Mouse (Mus musculus) MN1 (cell line): ENCODE data around the gene Polr2e.
A peak's percentile ranks its signal among the peaks of the same experiment; 100 is the strongest.

Experiments
- DNase-seq: peaks from one replicate; pipeline ENCODE4 v3.0.0-alpha.2; 2016; ENCODE audit warnings: low spot score

Polr2e gene

GRCm38 (mm10) chr10:80033511-80034391 lies 5.8 kb downstream of the Polr2e start:
- peak; percentile 89 for DNase-seq

- peak; percentile 86 for DNase-seq
Measured at GRCm38 (mm10) chr10:80032799-80033480, 6.7 kb downstream of the Polr2e start.

- DNase-seq, result no peak
Measured at GRCm38 (mm10) chr10:80030736-80031135, 8.9 kb downstream of the Polr2e start.

GRCm38 (mm10) chr10:80030191-80030590 lies 9.4 kb downstream of the Polr2e start:
- DNase-seq, result no peak

- no peak for DNase-seq
Measured at GRCm38 (mm10) chr10:80028521-80028846, 11.1 kb downstream of the Polr2e start.

GRCm38 (mm10) chr10:80027681-80028520 lies 11.7 kb downstream of the Polr2e start:
- no peak for DNase-seq

- DNase-seq, result no peak
Measured at GRCm38 (mm10) chr10:80025889-80026288, 13.7 kb downstream of the Polr2e start.

- no peak for DNase-seq
Measured at GRCm38 (mm10) chr10:80025463-80025862, 14.1 kb downstream of the Polr2e start.

GRCm38 (mm10) chr10:80025044-80025347 lies 14.6 kb downstream of the Polr2e start:
- no peak for DNase-seq

- DNase-seq, result no peak
Measured at GRCm38 (mm10) chr10:80024229-80025043, 15.2 kb downstream of the Polr2e start.

GRCm38 (mm10) chr10:80023758-80024157 lies 15.8 kb downstream of the Polr2e start:
- DNase-seq, result no peak

GRCm38 (mm10) chr10:80022806-80023205 lies 16.8 kb downstream of the Polr2e start:
- DNase-seq, result no peak

- no peak for DNase-seq
Measured at GRCm38 (mm10) chr10:80022164-80022563, 17.4 kb downstream of the Polr2e start.

GRCm38 (mm10) chr10:80021320-80021641 lies 18.3 kb downstream of the Polr2e start:
- DNase-seq, result no peak

GRCm38 (mm10) chr10:80020603-80021319 lies 18.8 kb downstream of the Polr2e start:
- no peak for DNase-seq

- DNase-seq, result no peak
Measured at GRCm38 (mm10) chr10:80020191-80020590, 19.4 kb downstream of the Polr2e start.

GRCm38 (mm10) chr10:80019471-80020131 lies 20.0 kb downstream of the Polr2e start:
- no peak for DNase-seq

- peak; percentile 73 for DNase-seq
Measured at GRCm38 (mm10) chr10:80018739-80019297, 20.8 kb downstream of the Polr2e start.

- no peak for DNase-seq
Measured at GRCm38 (mm10) chr10:80017771-80018170, 21.8 kb downstream of the Polr2e start.

- DNase-seq, result no peak
Measured at GRCm38 (mm10) chr10:80017361-80017760, 22.2 kb downstream of the Polr2e start.
